Mouse (Mus musculus): ENCODE measurements around the gene Hes6.

DNA sequence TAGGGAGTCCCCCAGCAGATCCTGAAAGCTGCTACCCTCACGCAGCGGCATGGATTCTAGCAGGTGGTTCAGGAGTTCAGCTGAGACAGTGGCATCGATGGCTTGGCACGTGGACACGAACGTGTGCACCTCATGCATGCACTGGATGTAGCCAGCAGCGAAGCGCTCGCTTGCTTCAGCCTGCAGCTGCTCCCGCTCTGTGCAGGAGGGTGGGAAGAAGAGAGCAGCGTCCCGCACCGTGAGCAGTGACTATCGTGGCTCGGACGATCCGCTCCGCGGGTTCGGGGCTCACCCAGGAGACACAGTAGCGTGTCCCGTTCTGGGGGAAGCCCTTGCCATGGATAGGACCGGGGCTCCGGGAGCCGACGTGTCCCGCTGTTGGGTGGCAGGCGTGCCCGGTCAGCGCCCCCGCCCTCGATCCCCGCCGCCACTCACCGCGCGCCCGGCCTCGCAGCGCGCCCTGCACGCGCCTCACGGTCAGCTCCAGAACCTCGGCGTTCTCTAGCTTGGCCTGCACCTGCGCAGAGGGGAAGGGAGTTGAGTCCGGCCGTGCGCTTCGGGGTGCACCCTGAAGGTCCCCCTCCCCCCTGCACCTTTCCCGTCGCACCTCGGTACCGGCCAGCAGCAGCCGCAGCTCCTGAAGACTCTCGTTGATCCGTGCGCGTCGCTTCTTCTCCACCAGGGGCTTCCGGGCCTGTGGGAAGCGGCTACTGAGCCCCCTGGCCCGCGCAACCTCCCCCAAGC lies 1.4 kb downstream of the Hes6 start:
- TF ChIP-seq POLR2A (IDR thresholded peaks at IDR 0.05; ENCODE audit: extremely low read depth, insufficient read depth, low read length) (no peak), CTCF (IDR thresholded peaks at IDR 0.05; ENCODE audit: extremely low read depth, insufficient read depth, low read length) (no peak)
